Mouse (Mus musculus): ENCODE measurements at regions not wholly inside any gene's neighbourhood (a gene's known extent, or its start where the extent isn't known, plus 50 kb on each side); places are given as distances from the start of the nearest gene placed in this dataset.
A peak's percentile ranks its signal among the peaks of the same experiment; 100 is the strongest.

GRCm38 (mm10) chr19:51648586-51649158 is 615.4 kb upstream of the Ins1 start:
- peak; percentile 2 for DNase-seq (ENCODE audit: low read depth, low spot score)

GRCm38 (mm10) chr19:51660186-51660585 is 603.9 kb upstream of the Ins1 start:
- no peak for DNase-seq (ENCODE audit: low read depth, low spot score)

DNA sequence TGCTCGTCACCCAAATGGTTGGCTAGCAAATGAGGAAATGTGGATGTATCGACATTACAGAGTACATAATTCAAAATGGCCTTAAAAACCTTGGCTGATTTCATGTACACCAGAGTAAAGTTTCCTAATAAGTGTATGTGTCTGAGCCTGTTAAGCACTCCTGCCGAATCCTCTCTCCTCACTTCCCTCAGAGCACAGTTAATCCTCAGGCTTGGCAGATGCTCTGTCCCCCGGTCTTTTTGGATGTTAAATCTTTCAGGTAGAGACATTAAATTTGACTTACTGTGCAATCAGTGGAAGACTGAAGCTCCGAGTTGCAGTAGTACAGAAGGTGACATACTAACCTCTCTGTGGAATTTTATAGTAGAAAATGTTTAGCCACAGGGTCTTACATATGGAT is 597.5 kb upstream of the Ins1 start:
- no peak for DNase-seq (ENCODE audit: low read depth, low spot score)

DNA sequence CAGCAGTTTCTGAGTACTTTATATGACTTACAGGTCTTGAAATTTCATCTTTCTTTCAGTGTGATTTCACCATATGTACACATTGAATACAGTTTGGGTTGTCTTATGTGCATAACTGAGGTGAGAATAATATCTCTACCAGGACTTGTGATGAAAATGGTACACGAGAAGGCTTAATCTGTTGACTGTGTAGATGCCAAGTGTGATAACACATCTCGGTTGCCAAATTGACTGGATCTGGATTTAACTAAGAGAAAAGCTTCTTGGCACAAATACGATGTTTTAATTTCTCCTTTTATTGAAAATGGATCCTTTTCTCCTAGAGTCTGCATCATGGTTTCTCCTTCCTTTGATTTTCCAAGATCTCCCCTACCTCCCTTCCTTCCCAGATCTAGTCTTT is 588.4 kb upstream of the Ins1 start:
- peak; percentile 15 for DNase-seq (ENCODE audit: low read depth, low spot score)

All from brain, adult 2 months (tissue).